Mouse (Mus musculus): ENCODE measurements around the gene Wrnip1.
"Not testable (repeated sequence)": the region's sequence is repeated elsewhere in the genome, so short reads cannot be mapped to it uniquely, and the experiment has no call there.

Gene Wrnip1

DNA sequence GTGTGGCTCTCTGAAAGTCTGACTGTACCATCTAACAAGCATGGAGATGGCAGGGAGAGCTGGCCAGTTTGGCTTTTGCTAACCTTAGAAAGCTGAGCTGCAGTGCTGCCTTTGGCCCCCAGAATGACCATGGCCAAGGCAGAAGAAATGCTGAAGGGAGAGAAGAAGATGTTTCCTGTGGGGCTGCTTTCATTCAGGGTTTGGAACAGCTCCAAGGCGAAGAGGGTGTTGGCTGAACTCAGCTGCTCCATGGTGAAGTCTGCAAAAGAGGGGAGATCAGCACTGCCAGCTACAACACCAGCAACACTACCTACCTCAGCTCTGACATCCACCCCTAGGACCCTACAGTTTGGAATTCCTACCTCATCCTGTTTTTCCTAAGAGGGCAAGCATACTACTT, 48.3 kb downstream of the Wrnip1 start:
- intact Hi-C loops (cut with DNase I) = no loop called here

- intact Hi-C loops (cut with DNase I) = no loop called here
These were observed 49.0 kb downstream of the Wrnip1 start, which contains the start of gene Serpinb1a for GRCm38 (mm10) chr13:32850668-32851404. Gene Serpinb1a (minus strand): TSS chr13:32851185.

DNA sequence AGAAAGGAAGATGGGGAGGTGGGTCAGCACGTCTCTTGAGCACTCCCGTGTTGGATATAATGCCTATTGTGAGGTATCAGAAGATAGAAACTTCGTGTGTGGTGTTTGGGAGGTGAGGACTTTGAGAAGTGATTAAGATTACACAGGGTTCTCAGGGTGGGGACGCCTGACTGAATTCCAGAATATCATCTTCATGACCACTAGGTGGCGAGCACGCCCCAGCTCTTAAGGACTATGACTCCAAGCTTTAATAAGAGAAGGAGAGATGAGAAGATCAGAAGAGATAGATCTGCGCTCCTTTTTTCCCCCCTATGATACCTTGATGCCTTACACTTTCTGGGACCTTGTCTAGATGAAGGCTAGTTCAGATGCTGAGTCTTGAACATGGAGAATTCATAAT, 50.1 kb downstream of the Wrnip1 start:
- intact Hi-C loops (cut with DNase I) = no loop called here

DNA sequence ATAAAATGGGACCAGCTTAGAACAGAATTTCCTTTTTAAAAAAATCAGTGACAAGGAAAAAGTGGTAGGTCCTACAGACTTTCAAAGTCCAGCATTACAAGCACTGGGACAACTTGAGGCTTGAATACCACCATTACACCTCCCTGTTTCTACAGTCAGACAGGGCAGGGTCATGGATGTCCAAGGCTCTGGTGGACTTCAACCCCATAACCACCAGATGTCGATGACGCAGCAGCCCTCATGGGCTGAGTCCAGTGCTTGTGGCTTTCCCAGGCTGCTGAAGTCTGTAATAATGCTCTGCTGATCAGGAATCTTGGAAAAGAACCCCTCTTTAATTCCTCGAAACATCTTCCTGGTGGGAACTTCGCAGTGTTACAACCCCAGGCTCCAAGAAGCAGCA, 50.7 kb downstream of the Wrnip1 start:
- intact Hi-C loops (cut with DNase I) = no loop called here

GRCm38 (mm10) chr13:32853073-32853472, 51.2 kb downstream of the Wrnip1 start:
- intact Hi-C loops (cut with DNase I) = no loop called here

GRCm38 (mm10) chr13:32860821-32861220, 59.0 kb downstream of the Wrnip1 start:
- intact Hi-C loops (cut with DNase I) = no loop called here

- intact Hi-C loops (cut with DNase I) = no loop called here
These were observed 61.6 kb downstream of the Wrnip1 start for GRCm38 (mm10) chr13:32863456-32863855.

DNA sequence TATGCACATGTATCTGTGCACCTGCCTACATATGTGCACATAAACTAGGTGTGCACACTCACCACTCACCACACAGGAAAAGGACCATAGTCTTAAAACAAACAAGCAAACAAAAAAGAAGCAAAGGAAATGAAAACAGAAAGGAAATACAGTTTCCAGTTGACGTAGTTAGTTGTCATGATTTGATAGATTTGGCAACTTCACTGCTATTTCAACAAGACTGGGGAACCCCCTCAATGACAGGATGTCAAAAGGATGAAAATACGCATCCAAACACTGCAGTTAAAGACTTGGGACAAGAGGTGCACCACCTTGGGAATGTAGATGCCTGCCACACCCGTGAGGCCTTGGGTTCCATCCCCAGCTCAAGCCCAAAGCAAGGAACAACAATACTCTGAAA, 62.7 kb downstream of the Wrnip1 start:
- intact Hi-C loops (cut with DNase I) = not testable (repeated sequence)

- intact Hi-C loops (cut with DNase I) = no loop called here
These were observed 63.8 kb downstream of the Wrnip1 start for GRCm38 (mm10) chr13:32865591-32865990.

GRCm38 (mm10) chr13:32866484-32866883, 64.6 kb downstream of the Wrnip1 start:
- intact Hi-C loops (cut with DNase I) = no loop called here

DNA sequence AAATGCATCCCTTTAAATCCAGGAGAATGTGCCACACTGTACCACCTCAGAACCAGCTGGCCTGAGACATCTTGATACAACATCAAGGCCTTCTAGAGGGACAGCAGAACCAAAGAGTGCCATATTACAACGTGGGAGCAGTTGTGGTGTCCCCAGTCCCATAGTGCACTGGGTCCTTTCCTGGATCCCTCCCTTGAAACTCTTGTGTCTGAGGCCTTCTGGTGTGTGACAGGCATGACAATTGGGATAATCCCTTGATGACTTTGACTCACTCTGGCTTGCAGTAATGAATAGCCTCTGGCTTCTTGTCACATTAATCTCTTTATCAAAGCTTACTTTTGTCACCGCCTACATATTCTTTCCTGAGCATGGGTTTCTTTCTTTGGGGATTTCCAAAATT, 65.2 kb downstream of the Wrnip1 start:
- intact Hi-C loops (cut with DNase I) = no loop called here

GRCm38 (mm10) chr13:32868233-32868632, 66.4 kb downstream of the Wrnip1 start:
- intact Hi-C loops (cut with DNase I) = not testable (repeated sequence)

DNA sequence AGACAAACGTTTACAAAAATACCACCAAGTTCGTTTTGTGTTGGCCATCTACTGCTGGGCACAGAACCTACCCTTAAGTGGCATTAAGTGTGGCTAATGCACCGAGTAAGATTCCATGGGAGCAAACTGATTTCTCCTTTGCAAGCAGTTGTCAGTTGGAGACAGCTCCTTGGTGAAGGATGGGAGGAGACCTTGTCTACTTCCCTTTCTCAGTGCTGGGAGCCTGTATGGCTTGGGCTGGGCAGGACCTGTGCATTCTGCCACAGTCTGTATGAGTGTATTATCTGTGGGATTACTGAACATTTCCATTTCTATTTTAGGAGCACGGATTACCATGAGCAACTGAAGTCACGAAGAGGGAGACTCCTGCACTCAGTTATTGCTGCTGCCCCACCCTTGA, 67.0 kb downstream of the Wrnip1 start:
- intact Hi-C loops (cut with DNase I) = no loop called here

Data from adrenal gland (tissue).